Mouse (Mus musculus): ENCODE measurements around the gene Rnase10. TPM values are rescaled to one million over a fixed set of nuclear protein-coding genes. Genes with fewer than 3 reads are reported as not detected.

Rnase10 gene
- 0.04 TPM in 1 of 2 replicates, not detected in the other for polyA plus RNA-seq (2012; rRNA removed)

GRCm38 (mm10) chr14:51007152-51007801, at the start of gene Rnase10:
Rnase10 (plus strand) TSS chr14:51007751.

GRCm38 (mm10) chr14:51041769-51042168, 34.2 kb downstream of the Rnase10 start, which contains the start of gene Rnase9:
Rnase9 (minus strand) TSS chr14:51041869.

GRCm38 (mm10) chr14:51050063-51050462, 42.5 kb downstream of the Rnase10 start, which contains the start of gene Rnase11:
Rnase11 (minus strand) TSS chr14:51050163.

GRCm38 (mm10) chr14:51057401-51057831, 49.9 kb downstream of the Rnase10 start, which contains the start of gene Rnase12:
Rnase12 (minus strand) TSS chr14:51057661.

Other genes with a start within 250 kb of the Rnase10 start
- gene Ttc5, start 222.2 kb upstream of the Rnase10 start, polyA plus RNA-seq (2012; rRNA removed), result 103 and 110 TPM in 2 replicates
- gene Ccnb1ip1, start 200.0 kb upstream of the Rnase10 start, polyA plus RNA-seq (2012; rRNA removed), result 0.04 and 0.08 TPM in 2 replicates
- gene Parp2, start 199.9 kb upstream of the Rnase10 start, polyA plus RNA-seq (2012; rRNA removed), result 81.9 and 85.9 TPM in 2 replicates
- gene Tep1, start 137.2 kb upstream of the Rnase10 start, polyA plus RNA-seq (2012; rRNA removed), result 4.2 and 6.1 TPM in 2 replicates
- gene Klhl33, start 110.2 kb upstream of the Rnase10 start, polyA plus RNA-seq (2012; rRNA removed), result 0.79 and 1.2 TPM in 2 replicates
- gene Osgep, start 82.9 kb upstream of the Rnase10 start, polyA plus RNA-seq (2012; rRNA removed), result 122 and 139 TPM in 2 replicates
- gene Apex1, start 82.8 kb upstream of the Rnase10 start, polyA plus RNA-seq (2012; rRNA removed), result 167 and 214 TPM in 2 replicates
- 129 and 137 TPM in 2 replicates for gene Pip4p1, start 76.9 kb upstream of the Rnase10 start, polyA plus RNA-seq (2012; rRNA removed)
- gene Pnp, start 76.7 kb upstream of the Rnase10 start, polyA plus RNA-seq (2012; rRNA removed), result 22.1 and 24.5 TPM in 2 replicates
- gene Gm49342, start 63.2 kb upstream of the Rnase10 start, polyA plus RNA-seq (2012; rRNA removed), result 28.5 and 35.7 TPM in 2 replicates
- gene Pnp2, start 51.8 kb upstream of the Rnase10 start, polyA plus RNA-seq (2012; rRNA removed), result 0.23 and 0.28 TPM in 2 replicates
- not detected in 2 replicates for gene Rnase9, start 34.1 kb downstream of the Rnase10 start, polyA plus RNA-seq (2012; rRNA removed)
- not detected in 2 replicates for gene Rnase11, start 42.4 kb downstream of the Rnase10 start, polyA plus RNA-seq (2012; rRNA removed)
- not detected in 2 replicates for gene Rnase12, start 49.9 kb downstream of the Rnase10 start, polyA plus RNA-seq (2012; rRNA removed)
- not detected in 2 replicates for gene Olfr750, start 66.7 kb downstream of the Rnase10 start, polyA plus RNA-seq (2012; rRNA removed)
- 14.3 and 24.3 TPM in 2 replicates for gene Rnase4, start 83.3 kb downstream of the Rnase10 start, polyA plus RNA-seq (2012; rRNA removed)
- gene Ang, start 83.4 kb downstream of the Rnase10 start, polyA plus RNA-seq (2012; rRNA removed), result 4.3 and 6.9 TPM in 2 replicates
- not detected in 2 replicates for gene Eddm3b, start 106.7 kb downstream of the Rnase10 start, polyA plus RNA-seq (2012; rRNA removed)
- gene Rnase6, start 116.2 kb downstream of the Rnase10 start, polyA plus RNA-seq (2012; rRNA removed), result 0.35 and 0.66 TPM in 2 replicates
- 0.25 and 0.31 TPM in 2 replicates for gene Rnase1, start 139.0 kb downstream of the Rnase10 start, polyA plus RNA-seq (2012; rRNA removed)
- not detected in 2 replicates for gene Rnase2b, start 154.5 kb downstream of the Rnase10 start, polyA plus RNA-seq (2012; rRNA removed)
- not detected in 2 replicates for gene Ang2, start 191.4 kb downstream of the Rnase10 start, polyA plus RNA-seq (2012; rRNA removed)
- not detected in 2 replicates for gene Ear14, start 195.6 kb downstream of the Rnase10 start, polyA plus RNA-seq (2012; rRNA removed)
- not detected in 2 replicates for gene Rnase2a, start 248.4 kb downstream of the Rnase10 start, polyA plus RNA-seq (2012; rRNA removed)